Mouse (Mus musculus): ENCODE data around the gene Numb.
A peak's percentile ranks its signal among the peaks of the same experiment; 100 is the strongest.

The Numb gene

GRCm38 (mm10) chr12:83781640-83782278, 140.0 kb downstream of the Numb start:
- peak; percentile 33 for DNase-seq

DNA sequence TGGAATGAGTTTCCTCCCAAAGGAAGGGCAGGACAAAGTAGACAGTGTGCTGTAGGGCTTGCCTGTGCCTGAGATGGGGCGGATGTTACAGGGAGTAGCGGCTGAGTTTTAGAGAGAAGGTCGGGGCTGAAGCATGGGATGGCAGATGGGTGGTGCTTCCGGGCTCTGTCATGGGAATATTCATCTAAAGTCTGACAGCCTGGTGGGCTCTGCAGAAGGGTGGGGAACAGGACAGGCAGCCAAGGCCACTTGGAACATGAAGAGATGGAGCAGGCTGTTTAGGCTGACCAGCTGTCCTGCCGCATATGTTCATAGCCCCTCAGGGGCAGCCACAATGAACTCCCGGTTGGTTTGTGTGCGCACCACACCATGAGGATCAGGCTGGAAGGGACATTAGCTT, 140.5 kb downstream of the Numb start:
- no peak for DNase-seq

DNA sequence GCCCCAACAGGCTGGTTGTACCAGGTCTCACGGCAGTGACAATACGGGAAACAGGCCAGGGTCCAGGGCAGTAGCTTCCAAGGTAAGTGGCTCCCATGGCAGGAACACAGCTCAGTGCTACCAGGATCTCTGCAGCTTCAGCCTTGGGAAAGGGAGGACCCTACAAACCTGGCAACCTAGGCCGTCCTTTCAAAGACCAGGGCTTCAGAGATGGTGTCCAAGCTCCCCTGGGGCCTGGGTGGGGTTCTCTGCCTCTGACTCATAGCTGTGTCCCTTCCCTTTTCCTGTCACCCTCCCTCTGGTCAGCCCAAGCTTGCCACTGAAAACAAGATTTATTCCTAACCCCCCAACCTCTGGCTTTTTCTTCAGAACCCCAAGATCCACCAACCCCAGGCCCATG, 141.6 kb downstream of the Numb start:
- DNase-seq: no peak

- no peak for DNase-seq
Measured at GRCm38 (mm10) chr12:83776766-83777165, 145.0 kb downstream of the Numb start.

- DNase-seq: no peak
Measured at GRCm38 (mm10) chr12:83775621-83776020, 146.1 kb downstream of the Numb start.

- no peak for DNase-seq
Measured at GRCm38 (mm10) chr12:83770418-83771256, 151.1 kb downstream of the Numb start.

DNA sequence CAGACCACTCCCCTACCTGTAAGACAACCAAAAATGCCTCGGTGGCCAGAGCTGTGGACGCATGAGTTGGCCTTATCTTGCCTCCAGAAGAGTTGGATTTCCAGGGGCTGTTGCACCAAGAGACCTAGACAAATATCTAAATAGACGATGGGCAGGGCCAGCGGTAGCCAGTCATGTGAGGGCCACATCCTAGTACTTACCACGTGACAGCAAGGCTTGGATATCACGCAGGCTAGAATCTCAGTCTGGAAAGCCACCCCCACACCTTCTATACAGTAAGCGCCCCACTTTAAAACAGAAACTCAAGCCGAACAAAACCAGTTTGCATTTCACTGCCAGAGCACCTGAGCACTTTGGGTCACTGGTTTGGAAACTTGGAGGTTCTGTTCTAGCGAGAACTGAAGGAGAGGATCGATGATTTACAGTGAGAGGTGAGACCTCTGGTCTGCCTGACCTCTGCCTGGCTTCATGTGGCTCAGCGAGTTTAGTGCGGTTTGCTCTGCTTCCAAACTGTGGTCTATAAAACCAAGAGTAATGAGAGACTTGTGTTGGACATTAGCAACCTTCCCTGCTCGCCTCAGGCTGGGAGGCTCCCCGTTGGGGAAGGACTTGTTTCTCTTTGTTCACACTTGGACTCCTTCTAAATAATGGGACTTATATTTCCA, 153.4 kb downstream of the Numb start:
- DNase-seq: no peak

- DNase-seq: no peak
Measured at GRCm38 (mm10) chr12:83767833-83768232, 153.9 kb downstream of the Numb start.

- no peak for DNase-seq
Measured at GRCm38 (mm10) chr12:83765965-83766603, 155.7 kb downstream of the Numb start.

DNA sequence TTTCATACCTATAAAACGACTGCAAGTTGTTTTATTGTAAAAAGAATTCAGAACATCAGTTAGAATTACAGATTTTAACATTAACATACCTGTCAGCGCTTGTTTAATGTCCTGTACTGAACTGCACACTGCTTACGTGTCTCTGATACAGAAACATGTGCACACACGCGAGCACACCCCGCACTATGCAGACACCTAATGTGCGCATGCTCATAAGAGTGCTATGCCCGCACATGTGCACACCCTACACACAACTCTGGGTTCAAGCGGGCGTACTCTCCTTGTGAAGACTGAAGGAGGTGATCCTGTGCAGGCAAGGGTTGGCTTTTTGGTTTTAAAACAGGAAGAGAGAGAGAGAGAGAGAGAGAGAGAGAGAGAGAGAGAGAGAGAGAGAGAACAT, 157.2 kb downstream of the Numb start:
- DNase-seq: no peak

DNA sequence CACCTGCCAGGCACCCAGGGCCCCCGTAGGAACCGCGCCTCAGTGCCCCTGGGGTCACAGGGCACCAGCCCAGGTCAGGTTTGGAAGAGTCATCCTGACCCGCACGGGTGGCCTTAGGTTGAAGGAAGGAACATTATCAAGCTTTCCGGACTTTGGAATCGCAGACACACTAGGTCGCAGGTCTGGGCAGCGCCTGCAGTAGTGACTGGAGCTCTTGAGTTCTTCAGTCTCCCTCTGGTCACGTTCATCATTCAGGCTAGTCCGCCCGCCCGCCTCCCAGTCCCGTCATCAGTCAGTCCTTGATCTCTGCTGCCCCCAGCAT, 157.7 kb downstream of the Numb start:
- DNase-seq: no peak

DNA sequence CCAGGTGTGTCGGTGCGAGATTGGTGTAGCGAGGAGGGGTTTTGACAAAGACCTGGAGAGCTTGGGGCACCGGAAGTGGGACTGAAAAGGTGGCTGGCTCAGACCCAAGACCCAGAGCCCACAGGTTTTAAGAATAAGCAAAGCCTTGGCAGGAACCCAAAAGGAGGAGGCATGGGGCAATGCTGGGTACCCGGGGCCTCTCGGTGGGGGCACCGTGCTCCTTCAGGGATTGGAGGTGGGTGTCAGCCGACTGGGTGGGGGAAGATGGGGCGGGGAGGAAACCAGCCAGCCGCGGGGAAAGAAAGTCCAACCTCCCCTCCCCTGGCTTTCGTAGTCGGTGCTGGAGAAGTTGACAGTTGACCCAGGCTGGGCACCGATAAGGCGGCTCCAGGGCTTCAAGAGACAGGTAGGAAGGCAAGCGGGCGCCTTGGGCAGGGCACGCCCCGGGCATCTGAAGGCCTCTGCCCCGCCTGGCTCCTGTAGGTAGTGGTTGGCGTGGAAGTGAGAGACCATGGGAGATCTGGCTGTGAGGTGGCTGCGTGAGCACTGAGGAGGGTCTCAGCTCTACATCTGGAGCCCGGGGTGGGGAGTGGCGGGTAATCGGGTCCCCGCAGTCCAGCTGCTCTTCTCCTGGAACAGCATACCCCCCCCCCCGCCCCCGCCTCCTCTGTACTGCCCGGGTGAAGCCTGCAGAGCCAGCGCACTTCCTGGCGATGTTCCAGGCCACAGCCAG, 158.3 kb downstream of the Numb start, which contains the start of gene Papln:
Papln (plus strand) TSS at position 324 of the 733 bp plus-strand sequence.
- DNase-seq: no peak

- DNase-seq: no peak
Measured at GRCm38 (mm10) chr12:83762706-83763105, 159.0 kb downstream of the Numb start.

- DNase-seq: no peak
Measured at GRCm38 (mm10) chr12:83760201-83760600, 161.5 kb downstream of the Numb start.

DNA sequence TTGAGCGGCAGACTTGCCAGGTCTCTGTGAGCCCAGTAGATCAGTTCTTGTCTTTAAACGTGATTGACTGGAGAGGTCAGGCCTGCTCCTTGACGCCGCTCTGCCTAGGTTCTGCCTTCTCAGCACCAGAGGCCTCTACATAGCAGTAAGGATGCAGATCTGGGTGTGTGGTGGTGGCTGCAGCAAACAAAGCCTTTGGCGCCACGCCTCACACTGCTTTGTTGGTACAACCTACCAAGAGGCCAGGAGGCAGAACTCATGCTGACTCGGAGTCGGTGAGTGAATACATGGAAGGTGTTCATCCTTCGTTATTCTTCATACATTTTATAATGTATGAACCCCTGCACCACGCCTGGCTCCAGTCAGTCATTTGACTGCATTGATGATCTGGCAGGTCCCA, 163.0 kb downstream of the Numb start:
- no peak for DNase-seq

GRCm38 (mm10) chr12:83752495-83752894, 169.2 kb downstream of the Numb start:
- DNase-seq: no peak

DNA sequence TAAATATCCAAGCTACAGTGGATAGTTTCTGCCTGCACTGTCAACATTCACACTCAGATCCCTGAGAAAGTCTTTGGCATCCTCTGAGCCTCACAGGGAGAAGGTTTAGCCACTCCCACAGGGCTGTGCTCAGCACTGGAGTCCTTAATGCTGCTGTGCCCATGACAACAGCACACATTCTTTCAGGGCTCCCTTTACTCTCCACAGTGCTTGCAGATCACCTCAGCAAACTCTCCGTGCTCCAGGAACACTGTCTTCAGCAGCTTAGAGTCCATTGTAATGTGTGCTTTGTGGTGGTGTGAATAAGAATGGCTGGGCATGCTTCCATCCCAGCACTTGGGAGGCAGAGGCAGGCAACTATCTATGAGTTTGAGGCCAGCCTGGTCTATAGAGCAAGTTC, 172.5 kb downstream of the Numb start:
- no peak for DNase-seq

Measured in cerebellum, adult 9-11 months (tissue).